22 mouse cellular contexts compared by ENCODE assay signal in genomic region chr19:5348064-5348463, GRCm38 (mm10). TPM values are rescaled to one million over a fixed set of nuclear protein-coding genes. Genes with fewer than 3 reads are reported as not detected.
DNase-seq lines count a peak whose midpoint lies in the region; ATAC-seq and TF ChIP-seq lines count a peak whose summit lies in the region.
"Had no signal": no experiment of that assay in that cellular context is flagged by ENCODE, and none has a peak within 500 bp of the region (broad histone marks: within the 10 kb centered on the region; RNA-seq: fewer than 3 reads in every experiment).

No protein-coding gene starts in this region.

- H3K4me3 ChIP-seq in liver, embryonic 13.5 days (replicated peaks), result no peak overlapping the region
- no peak overlapping the region for H3K4me3 ChIP-seq in liver, embryonic 11.5 days (ENCODE audit: low read depth, low read length)
- H3K4me3 ChIP-seq in stomach, postnatal 0 days (ENCODE audit: low read depth, low read length), result no peak overlapping the region
- H3K4me3 ChIP-seq: embryonic facial prominence, embryonic 12.5 days; heart, adult 2 months had no signal

- no peaks in the 10 kb centered on the region for H3K36me3 ChIP-seq in liver, embryonic 13.5 days
- no peaks in the 10 kb centered on the region for H3K36me3 ChIP-seq in liver, embryonic 11.5 days (ENCODE audit: control insufficient read depth, insufficient read depth, low read length)
- H3K36me3 ChIP-seq in stomach, postnatal 0 days (ENCODE audit: control insufficient read depth, insufficient read depth, low read length), result no peaks in the 10 kb centered on the region
- H3K36me3 ChIP-seq: embryonic facial prominence, embryonic 12.5 days; heart, embryonic 15.5 days; hindbrain, embryonic 10.5 days; hindbrain, embryonic 15.5 days had no signal

- 0 out of 2 replicates have a peak, but pooled peaks have one; percentile 29 for ATAC-seq in liver, embryonic 13.5 days (ENCODE audit: low read depth)
- no peak; the same call in 1 of the 2 replicates for ATAC-seq in liver, embryonic 11.5 days (replicated peaks; ENCODE audit: low FRiP score)
- peak; percentile 24; the same call in 1 of the 2 replicates for ATAC-seq in stomach, postnatal 0 days (ENCODE audit: low FRiP score, low TSS enrichment)
- ATAC-seq: forebrain, embryonic 13.5 days had no signal

- DNase-seq in cerebellum, adult 9-11 months, result peak; percentile 32
- DNase-seq in cerebellum, postnatal 14 days, result no peak
- peak; percentile 88 for DNase-seq in heart, adult 11 months
- no peak for DNase-seq in heart, postnatal 10 days
- DNase-seq in liver, embryonic 13.5 days, result no peak
- DNase-seq in liver, embryonic 11.5 days (ENCODE audit: low spot score), result no peak
- DNase-seq in stomach, postnatal 0 days (ENCODE audit: low spot score), result no peak
- DNase-seq: adrenal gland, postnatal 25 days; gastrocnemius, postnatal 36 days had no signal

- no peaks in the 10 kb centered on the region for H3K9me3 ChIP-seq in liver, embryonic 13.5 days (replicated peaks)
- H3K9me3 ChIP-seq in liver, embryonic 11.5 days (ENCODE audit: control insufficient read depth, low read length), result no peaks in the 10 kb centered on the region
- H3K9me3 ChIP-seq in stomach, postnatal 0 days (ENCODE audit: control insufficient read depth, low read length), result no peaks in the 10 kb centered on the region
- H3K9me3 ChIP-seq: embryonic facial prominence, embryonic 12.5 days; forebrain, embryonic 13.5 days; heart, embryonic 15.5 days; hindbrain, embryonic 10.5 days; hindbrain, embryonic 15.5 days had no signal

- WGBS in liver, embryonic 13.5 days (ENCODE audit: insufficient replicate concordance), result 58% methylated on average over 6 of the region's 6 CpGs
- WGBS in liver, embryonic 11.5 days, result 76% methylated on average over 6 of the region's 6 CpGs
- 73% methylated on average over 6 of the region's 6 CpGs for WGBS in stomach, postnatal 0 days

- intact Hi-C loops in heart, postnatal 10 days (cut with DNase I), result loop anchor here (1.0 to 5.0 kb wide), 3 partner anchors 10 to 156 kb away; no protein-coding TSS in a partner anchor

- no peak overlapping the region for H3K4me2 ChIP-seq in liver, embryonic 13.5 days
- H3K4me2 ChIP-seq in liver, embryonic 11.5 days, result no peak overlapping the region
- H3K4me2 ChIP-seq in stomach, postnatal 0 days (replicated peaks; ENCODE audit: low read depth), result no peak overlapping the region

- H3K9ac ChIP-seq in liver, embryonic 13.5 days, result no peak overlapping the region
- H3K9ac ChIP-seq in liver, embryonic 11.5 days (ENCODE audit: low read depth, low read length), result no peak overlapping the region
- no peak overlapping the region for H3K9ac ChIP-seq in stomach, postnatal 0 days (ENCODE audit: low read length)
- H3K9ac ChIP-seq: embryonic facial prominence, embryonic 12.5 days; forebrain, embryonic 13.5 days; hindbrain, embryonic 15.5 days had no signal

- TF ChIP-seq CTCF in stomach, postnatal 0 days (IDR thresholded peaks at IDR 0.05; ENCODE audit: low read depth), result no peak

- no peaks in the 10 kb centered on the region for H3K27me3 ChIP-seq in liver, embryonic 13.5 days
- H3K27me3 ChIP-seq in liver, embryonic 11.5 days (replicated peaks; ENCODE audit: control insufficient read depth, insufficient read depth, low read length), result no peaks in the 10 kb centered on the region; the same call in 1 of the 2 replicates
- no peaks in the 10 kb centered on the region for H3K27me3 ChIP-seq in stomach, postnatal 0 days (ENCODE audit: control insufficient read depth, insufficient read depth, low read length)

- H3K4me1 ChIP-seq in liver, embryonic 13.5 days (replicated peaks), result peaks cover 10% of the 10 kb centered on the region
- H3K4me1 ChIP-seq in liver, embryonic 11.5 days (replicated peaks; ENCODE audit: control insufficient read depth, insufficient read depth, low read length), result peaks cover 4% of the 10 kb centered on the region
- H3K4me1 ChIP-seq in stomach, postnatal 0 days (replicated peaks; ENCODE audit: control insufficient read depth, insufficient read depth), result no peaks in the 10 kb centered on the region

- no peak overlapping the region for H3K27ac ChIP-seq in liver, embryonic 13.5 days
- no peak overlapping the region for H3K27ac ChIP-seq in liver, embryonic 11.5 days (ENCODE audit: low read depth, low read length)
- H3K27ac ChIP-seq in stomach, postnatal 0 days (replicated peaks), result peak overlapping the region; percentile 45; the same call in 1 of the 2 replicates
- H3K27ac ChIP-seq: embryonic facial prominence, embryonic 12.5 days; forebrain, embryonic 13.5 days; heart, adult 2 months; heart, embryonic 15.5 days; hindbrain, embryonic 10.5 days; hindbrain, embryonic 15.5 days had no signal

- no peak for TF ChIP-seq EP300 in stomach, postnatal 0 days (optimal IDR thresholded peaks at IDR 0.05)

RNA-seq across cellular contexts. Expression of gene Cst6, which starts 1.3 kb away (rescaled TPM):
- 1 to 10 TPM; 2.6 to 3.1 TPM for total RNA-seq in heart, postnatal 10 days (2021)
- polyA plus RNA-seq in liver, embryonic 13.5 days (2015; fragmentation: Nextera tagmentation; extraction: Ambion mirVana), result 0.34 and 0.39 TPM in 2 replicates
- not detected in 2 replicates for polyA plus RNA-seq in liver, embryonic 11.5 days (2014; fragmentation: Nextera tagmentation; extraction: Ambion mirVana)
- polyA plus RNA-seq in stomach, postnatal 0 days (2015; fragmentation: Nextera tagmentation; extraction: Ambion mirVana), result 281 and 316 TPM in 2 replicates
- total RNA-seq: common myeloid progenitor, adult 5-6 weeks had no signal

RNA-seq across cellular contexts. Expression of gene Catsper1, which starts 12.5 kb away (rescaled TPM):
- not detected for total RNA-seq in heart, postnatal 10 days (2021)
- polyA plus RNA-seq in liver, embryonic 13.5 days (2015; fragmentation: Nextera tagmentation; extraction: Ambion mirVana), result not detected in 2 replicates
- polyA plus RNA-seq in liver, embryonic 11.5 days (2014; fragmentation: Nextera tagmentation; extraction: Ambion mirVana), result not detected in 2 replicates
- not detected in 2 replicates for polyA plus RNA-seq in stomach, postnatal 0 days (2015; fragmentation: Nextera tagmentation; extraction: Ambion mirVana)
- total RNA-seq: adrenal gland, adult 2 months; adrenal gland, postnatal 25 days; common myeloid progenitor, adult 5-6 weeks; ES-E14; gastrocnemius, adult 8-10 months; gastrocnemius, postnatal 36 days; heart, adult 2 months; heart, postnatal 25 days had no signal
- polyA plus RNA-seq: adrenal gland, adult 2 months; embryonic facial prominence, embryonic 12.5 days; forebrain, embryonic 13.5 days; heart, embryonic 11.5 days; heart, embryonic 15.5 days; hindbrain, embryonic 10.5 days; hindbrain, embryonic 15.5 days; inflammation-experienced regulatory T-cells, adult 6 months had no signal

RNA-seq across cellular contexts. Expression of gene Eif1ad, which starts 18.5 kb away (rescaled TPM):
- total RNA-seq in heart, postnatal 10 days (2021), result 10 to 100 TPM; 26.4 to 28.8 TPM
- 39.6 and 42.6 TPM in 2 replicates for polyA plus RNA-seq in liver, embryonic 13.5 days (2015; fragmentation: Nextera tagmentation; extraction: Ambion mirVana)
- 72.9 and 76.5 TPM in 2 replicates for polyA plus RNA-seq in liver, embryonic 11.5 days (2014; fragmentation: Nextera tagmentation; extraction: Ambion mirVana)
- 47.5 and 49.1 TPM in 2 replicates for polyA plus RNA-seq in stomach, postnatal 0 days (2015; fragmentation: Nextera tagmentation; extraction: Ambion mirVana)

RNA-seq across cellular contexts. Expression of gene Banf1, which starts 18.9 kb away (rescaled TPM):
- 100 to 1,000 TPM; 173 to 178 TPM for total RNA-seq in heart, postnatal 10 days (2021)
- 337 and 338 TPM in 2 replicates for polyA plus RNA-seq in liver, embryonic 13.5 days (2015; fragmentation: Nextera tagmentation; extraction: Ambion mirVana)
- 601 and 643 TPM in 2 replicates for polyA plus RNA-seq in liver, embryonic 11.5 days (2014; fragmentation: Nextera tagmentation; extraction: Ambion mirVana)
- polyA plus RNA-seq in stomach, postnatal 0 days (2015; fragmentation: Nextera tagmentation; extraction: Ambion mirVana), result 279 and 293 TPM in 2 replicates

RNA-seq across cellular contexts. Expression of gene Sart1, which starts 40.4 kb away (rescaled TPM):
- 10 to 100 TPM; 47.7 to 50.7 TPM for total RNA-seq in heart, postnatal 10 days (2021)
- 35.1 and 41.0 TPM in 2 replicates for polyA plus RNA-seq in liver, embryonic 13.5 days (2015; fragmentation: Nextera tagmentation; extraction: Ambion mirVana)
- 62.7 and 73.3 TPM in 2 replicates for polyA plus RNA-seq in liver, embryonic 11.5 days (2014; fragmentation: Nextera tagmentation; extraction: Ambion mirVana)
- polyA plus RNA-seq in stomach, postnatal 0 days (2015; fragmentation: Nextera tagmentation; extraction: Ambion mirVana), result 30.9 and 34.1 TPM in 2 replicates

Comparison
In these comparisons a context has a peak if more than half of its experiments do, and no peak if none do; other contexts are left out.
1. DNase-seq: peak in cerebellum, adult 9-11 months (single experiment) and heart, adult 11 months (single experiment); none in cerebellum, postnatal 14 days (0 of 2), heart, postnatal 10 days (0 of 2), liver, embryonic 13.5 days (single experiment), liver, embryonic 11.5 days (single experiment) and stomach, postnatal 0 days (single experiment).
2. RNA of gene Cst6, which starts 1.3 kb away (polyA plus RNA-seq): 281 to 316 TPM in stomach, postnatal 0 days; 0.34 to 0.39 TPM in liver, embryonic 13.5 days and not detected in liver, embryonic 11.5 days; every median in the first group is over 100 times any median in the second.